Mouse (Mus musculus) kidney, postnatal 14 days (tissue): Measurements from ENCODE around the gene B3gnt9.
A peak's percentile ranks its signal among the peaks of the same experiment; 100 is the strongest.
"Not testable (repeated sequence)": the region's sequence is repeated elsewhere in the genome, so short reads cannot be mapped to it uniquely, and the experiment has no call there.

Source experiments
- DNase-seq: peaks from one replicate; pipeline ENCODE4 v3.0.0; 2022; ENCODE audit warnings: mixed read lengths

The B3gnt9 gene

DNA sequence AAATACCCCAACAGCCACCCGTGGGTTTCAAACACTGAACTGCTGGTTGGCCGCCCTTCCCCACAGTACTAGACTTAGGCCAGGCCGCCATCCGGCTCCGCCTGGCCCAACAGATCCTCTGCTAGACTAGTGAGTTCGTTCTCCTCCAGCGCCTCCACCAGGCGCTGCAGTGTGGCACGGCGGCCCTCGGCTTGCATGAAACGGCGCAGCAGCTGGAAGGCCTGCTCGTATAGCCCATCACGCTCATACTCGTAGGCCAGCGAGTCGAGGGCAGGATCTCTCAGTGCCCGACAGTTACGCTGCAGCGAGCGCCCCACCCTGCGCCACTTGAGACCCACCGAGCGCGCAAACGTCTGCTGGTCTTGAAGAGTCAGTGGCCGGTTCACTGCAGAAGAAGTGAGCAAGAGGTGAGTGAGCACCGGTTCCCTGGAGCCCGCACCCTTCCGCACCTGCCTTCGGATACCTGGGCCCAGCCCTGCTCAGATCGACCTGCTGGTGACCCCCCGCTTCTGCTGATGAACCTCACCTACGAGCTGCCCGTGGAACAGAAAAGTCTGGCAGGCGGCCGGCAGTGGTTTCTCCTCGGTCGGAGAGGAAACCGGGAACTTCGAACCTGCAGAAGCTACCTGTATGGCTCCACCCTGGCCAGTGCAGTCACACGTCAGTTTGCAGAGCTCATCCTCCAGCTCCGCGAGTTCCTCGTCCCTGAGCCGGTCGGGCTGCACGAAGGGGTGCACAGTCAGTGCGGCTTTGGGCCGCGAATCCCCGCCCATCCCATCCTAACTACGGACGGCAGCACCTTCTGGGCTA lies 4.2 kb upstream of the B3gnt9 start:
- DNase-seq, result no peak

DNA sequence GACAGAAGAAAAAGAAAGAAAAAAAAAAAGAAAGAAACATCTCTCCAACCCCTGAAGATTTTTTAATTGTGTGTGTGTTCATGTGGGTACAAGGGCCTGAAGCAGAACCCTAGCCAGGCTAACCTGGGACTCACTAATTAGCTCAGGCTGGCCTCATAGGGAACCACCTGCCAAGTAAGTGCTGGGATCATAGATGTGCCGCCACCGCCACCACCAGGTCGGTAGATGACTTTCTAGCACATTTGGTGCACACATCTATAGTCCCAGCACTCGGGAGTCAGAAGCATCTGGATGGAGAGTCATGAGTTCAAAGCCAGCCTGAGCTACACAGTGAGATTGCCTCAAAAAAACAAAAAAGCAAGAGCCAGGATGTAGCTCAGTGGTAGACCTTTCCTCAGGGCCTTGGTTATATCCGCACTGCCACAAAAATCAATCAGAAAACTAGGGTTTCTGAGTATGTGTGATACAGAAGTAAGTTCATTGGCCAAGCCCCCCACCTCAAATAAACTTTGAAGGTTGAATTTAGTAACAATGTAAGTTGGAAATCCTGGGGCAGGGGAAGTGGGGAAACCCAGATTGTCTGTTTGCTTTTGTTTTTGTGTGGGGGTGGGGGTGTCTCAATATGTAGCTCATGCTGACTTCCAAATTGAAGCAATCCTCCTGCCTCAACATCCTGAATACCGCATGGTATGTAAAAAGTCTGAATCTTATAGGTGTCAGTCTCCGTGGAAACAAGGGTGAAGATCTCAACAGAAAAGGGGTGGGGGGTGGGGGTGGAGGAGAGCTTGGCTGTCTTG lies 2.6 kb upstream of the B3gnt9 start:
- DNase-seq, result no peak

DNA sequence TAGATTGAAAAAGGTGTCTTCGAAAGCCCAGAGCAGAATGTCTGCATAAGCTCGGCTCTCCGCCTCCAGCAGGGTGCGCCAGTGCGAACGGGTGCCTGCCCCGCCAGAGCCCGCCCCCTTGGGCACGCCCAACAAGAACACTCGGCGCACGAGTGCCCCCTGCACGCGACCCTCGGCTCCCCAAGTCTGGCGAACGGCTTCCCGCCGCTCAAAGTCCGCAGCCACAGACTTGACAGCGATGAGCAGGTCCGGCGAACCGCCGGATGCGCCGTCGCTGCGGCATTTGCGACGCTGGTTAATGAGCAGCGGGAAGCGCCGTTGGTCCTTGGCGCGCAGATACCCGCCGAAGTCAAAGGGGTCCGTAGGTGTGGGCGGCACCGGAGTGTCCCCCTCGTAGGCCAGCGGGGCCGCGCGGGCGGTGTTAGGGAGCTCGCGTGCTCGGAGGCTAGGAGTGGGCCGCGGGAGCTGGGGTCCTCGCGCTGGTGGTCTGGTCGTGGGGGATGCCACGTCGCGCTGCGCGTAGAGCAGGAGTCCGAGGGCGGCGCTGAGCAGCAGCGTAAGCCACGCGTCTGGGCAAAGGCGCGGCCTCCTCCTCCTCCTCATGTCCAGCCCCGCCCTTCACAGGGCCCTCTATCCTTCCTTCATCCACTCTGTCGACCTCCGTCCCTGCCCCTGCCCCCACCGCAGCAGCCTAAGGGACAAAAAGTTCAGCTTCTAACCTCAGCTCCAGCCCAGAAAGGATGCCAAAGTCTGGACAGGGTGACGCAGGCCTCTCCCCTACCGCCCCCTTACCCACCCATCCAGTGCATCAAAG lies 594 bp downstream of the B3gnt9 start:
- peak; percentile 92 for DNase-seq

DNA sequence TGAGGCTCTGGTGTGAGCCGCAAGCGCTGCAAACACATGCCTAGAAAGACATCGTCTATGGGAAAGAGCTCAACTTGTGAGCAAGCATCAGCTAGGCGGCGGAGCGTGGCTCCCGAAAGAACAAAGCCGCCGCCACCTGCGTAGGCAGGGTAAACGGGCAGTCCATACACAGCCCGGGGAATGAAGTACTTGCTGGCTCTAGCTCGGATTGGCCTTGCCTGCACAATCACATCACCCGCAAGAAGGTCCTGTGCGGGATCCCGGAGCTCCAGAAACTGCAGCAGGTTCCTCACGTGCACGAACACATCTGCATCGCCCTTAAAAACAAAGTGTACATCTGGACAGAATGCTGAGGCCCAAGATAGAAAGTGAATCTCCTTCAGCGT lies 1.2 kb downstream of the B3gnt9 start:
- DNase-seq, result no peak

DNA sequence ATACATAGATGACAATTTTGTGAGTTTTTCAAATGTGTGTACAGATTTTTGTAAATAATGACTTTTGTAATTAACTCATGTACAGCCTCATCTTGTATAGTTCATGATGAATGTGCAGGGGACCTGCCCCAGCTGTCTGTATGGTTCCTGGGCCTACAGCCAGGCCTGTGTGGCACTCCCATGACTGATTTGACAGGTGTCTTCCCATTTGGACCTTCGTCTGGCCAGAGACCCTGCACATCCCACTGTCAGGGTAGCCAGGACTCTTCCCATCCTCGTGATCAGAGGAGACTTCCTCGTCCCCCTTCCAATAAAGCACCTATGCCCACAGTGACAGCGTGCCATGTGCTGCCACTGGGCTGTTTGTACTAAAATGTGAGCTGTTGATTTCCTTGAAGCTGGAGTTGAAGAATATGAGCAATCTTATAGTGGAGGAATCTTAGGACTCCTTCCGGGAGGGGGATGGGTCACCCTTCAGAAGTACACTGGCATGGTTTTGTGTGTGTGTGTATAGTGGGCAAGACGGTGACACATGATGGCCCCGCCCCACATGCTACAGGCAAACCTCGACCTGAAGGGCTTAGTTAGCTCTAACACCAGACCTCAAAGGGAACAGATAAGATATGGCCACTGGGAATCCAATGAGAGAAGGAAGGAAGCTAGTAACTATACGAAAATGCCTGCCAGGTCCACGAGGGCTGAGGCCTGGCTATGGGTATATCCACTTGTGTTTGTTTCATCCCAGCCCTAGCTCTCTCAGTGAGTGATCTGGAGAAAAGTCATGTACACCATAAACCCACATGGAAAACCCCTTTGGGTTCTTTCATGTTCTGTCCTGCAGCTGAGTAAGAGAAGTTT lies 2.0 kb downstream of the B3gnt9 start:
- no peak for DNase-seq

DNA sequence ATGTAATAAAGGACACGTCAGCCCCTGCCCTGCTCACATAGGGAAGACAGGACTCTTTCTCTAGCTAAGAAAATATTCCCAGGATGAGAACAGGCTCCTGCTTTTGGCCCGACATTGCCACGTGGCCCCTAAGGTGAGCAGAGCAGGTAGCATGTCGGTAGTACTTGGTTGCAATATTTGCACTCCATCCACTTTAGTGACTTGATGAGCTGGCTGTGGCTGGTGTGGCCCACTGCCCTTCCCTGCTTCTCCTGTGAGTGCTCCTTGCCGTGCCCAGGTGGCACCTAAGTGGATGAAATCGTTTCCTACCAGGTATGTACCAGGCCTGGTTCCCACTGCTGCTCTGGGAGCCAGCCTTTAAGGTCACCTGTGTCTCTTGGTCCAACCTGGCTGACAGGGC lies 3.0 kb downstream of the B3gnt9 start:
- no peak for DNase-seq

DNA sequence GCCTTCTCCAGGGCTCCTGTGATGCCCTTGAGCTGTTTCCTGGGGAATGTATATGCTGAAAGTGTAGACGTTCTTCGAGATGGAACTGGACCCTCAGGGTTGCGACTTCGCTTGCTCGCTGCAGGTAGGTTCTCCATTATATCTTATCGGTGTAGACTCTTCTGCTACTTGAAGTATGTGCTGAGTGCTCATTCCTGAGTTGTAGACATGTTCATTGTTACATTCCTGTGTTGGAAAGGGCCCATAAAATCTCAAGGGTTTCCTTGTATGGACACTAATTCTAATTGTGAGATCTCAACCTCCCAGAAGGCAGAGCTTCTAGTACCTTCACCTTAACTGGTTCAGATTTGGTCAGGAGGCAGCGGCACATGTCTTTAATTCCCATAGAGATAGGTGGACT lies 13.9 kb downstream of the B3gnt9 start:
- DNase-seq, result no peak

DNA sequence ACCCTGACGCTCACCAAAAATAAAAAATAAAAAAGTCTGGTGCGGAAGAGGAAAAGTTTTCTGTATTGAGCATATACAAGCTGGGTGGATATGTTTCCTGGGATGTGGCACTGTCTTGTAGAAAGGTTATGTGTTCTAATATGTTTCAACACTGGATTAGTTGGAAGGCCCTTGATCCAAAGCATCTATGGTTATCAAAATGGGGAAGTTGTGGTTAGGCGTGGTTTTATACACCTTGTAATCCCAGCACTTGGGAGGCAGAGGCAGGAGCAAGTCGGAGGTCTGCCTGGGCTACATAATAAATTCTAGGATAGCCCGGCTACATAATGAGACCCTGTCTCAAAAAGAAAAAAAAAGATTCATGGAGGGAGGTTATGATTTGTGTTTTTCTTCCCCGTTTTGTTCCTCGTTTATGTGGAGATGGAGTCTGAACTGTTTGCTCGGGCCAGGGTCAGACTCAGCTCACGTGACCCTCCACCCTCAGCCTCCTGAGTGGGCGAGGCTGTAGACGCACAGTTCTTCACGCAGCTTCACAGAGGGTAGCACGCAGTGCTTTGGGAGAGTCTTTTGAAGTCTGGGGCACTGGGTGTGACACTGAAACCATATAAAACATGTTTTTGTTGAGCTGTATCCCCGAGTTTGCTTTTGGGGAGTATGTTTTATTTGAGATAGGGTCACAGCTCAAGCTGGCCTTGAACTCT lies 17.4 kb downstream of the B3gnt9 start:
- DNase-seq, result no peak

- no peak for DNase-seq
Measured at GRCm38 (mm10) chr8:105235206-105235605, 19.7 kb downstream of the B3gnt9 start.

DNA sequence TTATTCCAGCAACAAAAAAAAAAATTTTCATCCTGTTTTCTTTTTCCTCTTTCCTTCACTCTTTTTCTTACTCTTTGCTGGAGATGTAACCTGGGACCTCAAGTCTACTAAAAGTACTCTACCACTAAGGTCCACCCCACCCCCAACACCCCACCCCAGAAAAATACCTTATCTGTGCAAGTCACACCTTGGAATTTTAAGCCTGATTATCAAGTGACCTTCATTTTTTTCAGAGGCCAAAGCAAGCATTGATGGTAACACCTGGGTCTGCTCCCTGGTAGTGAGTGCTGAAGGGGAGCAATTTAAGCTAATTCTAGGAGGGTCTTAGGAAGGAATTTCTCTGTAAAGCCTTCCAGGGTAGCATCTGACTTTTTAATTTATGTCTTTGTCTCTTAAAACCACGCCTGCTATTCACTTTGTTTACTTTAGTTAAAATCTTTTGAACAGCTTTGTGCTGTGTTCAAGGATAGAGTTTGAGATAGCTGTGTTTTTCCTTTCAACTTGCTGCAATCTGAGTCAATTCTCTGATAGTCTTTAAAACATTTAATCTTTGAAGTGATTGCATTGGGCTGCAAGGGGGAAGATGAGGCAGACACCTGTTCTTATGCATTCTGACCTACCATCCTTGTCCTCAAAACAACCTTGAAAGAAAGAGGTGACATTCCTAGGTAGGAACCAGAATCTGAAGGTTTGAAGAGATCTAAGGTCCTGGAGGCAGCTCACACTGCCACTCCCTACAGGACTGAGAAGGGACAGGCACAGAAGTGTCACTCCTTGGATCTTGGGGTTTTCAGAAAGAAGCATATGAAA lies 21.6 kb downstream of the B3gnt9 start:
- DNase-seq, result no peak

GRCm38 (mm10) chr8:105232321-105232693 lies 22.6 kb downstream of the B3gnt9 start:
- DNase-seq, result not testable (repeated sequence)

DNA sequence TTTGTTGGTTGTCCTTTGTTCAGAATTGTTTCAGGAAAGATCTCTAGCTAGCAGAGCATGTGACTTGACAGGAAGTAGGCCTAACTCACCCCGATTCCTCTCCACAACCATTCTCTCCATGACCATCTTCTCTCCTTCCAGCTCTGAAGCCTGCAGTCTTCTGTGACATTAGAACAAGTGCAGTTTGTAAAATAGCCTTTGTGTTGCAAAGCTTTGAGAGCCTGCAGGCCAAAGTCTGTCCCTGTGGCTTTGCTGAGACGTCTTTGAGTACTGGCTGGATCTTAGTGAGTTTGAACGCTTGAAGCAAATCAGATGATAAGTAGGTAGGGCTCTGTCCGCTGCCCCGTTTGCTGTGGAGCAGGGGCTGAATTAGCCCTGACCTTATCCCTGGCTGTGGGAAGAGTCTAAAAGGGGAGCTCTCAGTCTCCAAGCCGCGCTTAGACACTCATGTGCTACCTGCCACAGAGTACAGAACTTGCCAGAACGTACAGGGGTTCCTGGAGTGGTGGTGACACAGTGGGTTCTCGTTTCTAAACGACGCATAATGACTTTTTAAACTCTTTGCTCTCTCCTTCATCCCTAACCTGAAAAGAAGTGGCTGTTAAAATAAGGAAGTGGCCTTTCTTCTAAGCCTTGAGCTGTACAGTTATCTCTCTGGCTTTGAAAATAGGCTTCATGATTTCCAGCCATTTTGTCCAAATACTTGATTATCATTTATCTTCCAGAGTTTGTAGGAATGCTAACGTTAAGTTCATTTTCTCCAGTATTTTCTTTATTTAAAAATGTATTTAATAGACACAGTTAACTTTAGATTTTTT lies 23.2 kb downstream of the B3gnt9 start:
- DNase-seq, result no peak

- DNase-seq, result no peak
Measured at GRCm38 (mm10) chr8:105225917-105226316, 29.0 kb downstream of the B3gnt9 start.

DNA sequence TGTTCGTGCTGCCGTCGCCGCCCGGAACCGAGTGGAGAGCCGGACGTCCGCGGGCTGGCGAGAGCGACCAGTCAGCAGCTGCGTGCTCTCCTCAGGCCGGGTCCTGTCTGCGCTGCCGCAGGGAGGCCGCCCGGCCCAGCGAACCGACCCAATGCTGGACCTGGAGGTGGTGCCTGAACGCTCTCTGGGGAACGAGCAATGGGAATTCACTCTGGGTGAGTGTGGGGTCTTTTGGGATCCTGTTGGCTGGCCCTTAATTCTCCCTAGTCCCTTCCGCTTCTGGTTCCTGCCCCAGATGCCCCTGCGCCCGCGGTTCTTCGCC lies 29.7 kb downstream of the B3gnt9 start:
- no peak for DNase-seq

- peak; percentile 96 for DNase-seq
Measured at GRCm38 (mm10) chr8:105224413-105225271, 30.3 kb downstream of the B3gnt9 start, which contains the start of gene D230025D16Rik. D230025D16Rik (plus strand) TSS chr8:105225145.

DNA sequence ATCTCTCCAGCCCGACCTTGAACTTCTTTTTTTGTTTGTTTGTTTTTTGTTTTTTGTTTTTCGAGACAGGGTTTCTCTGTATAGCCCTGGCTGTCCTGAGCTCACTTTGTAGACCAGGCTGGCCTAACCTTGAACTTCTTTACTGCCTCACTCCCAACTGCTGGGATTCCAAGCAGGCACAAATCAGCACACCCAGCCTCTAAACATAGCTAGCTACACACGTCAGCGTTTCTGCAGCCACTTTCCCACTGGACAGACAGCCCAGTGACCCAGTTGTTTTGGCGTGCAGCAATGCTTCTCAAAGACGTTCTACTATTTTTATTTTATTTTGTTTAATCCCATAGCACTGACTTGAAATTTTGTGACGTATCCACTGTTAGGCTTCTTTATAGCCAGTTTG lies 31.1 kb downstream of the B3gnt9 start:
- no peak for DNase-seq

DNA sequence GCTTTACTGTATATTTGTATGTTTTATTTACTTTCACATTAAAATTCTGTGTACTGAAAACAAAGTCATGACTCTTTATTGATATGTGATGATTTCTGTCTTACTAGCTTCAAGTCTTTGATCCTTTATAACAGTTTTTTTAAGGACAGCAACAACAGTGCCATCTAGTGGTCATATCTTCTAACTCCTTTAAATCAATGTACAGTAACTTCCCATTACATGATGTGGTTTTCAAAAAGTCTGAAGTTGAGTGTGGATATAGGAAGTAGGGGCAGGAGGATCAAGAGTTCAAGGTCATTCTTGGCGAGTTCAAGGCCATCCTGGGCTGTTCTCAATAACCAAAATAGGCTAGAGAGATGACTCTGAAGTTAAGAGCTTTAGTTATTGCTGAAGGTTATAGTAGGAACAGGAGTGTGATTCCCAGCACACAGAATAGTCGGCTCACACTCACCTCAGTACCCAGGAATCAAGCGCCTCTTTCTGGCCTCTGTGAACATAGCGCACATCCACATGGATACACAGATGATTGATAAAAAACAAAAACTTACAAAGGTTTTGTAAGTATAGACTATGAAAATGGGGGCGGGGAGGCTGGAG lies 36.9 kb downstream of the B3gnt9 start:
- peak; percentile 23 for DNase-seq

GRCm38 (mm10) chr8:105214104-105214503 lies 40.8 kb downstream of the B3gnt9 start:
- DNase-seq, result no peak
